Mouse (Mus musculus) C2C12 (cell line): ENCODE results near the gene Stac3.

ENCODE experiments used
- CEBPB ChIP-seq: IDR thresholded peaks from one replicate; pipeline ENCODE4 v1.6.1; 2011; ENCODE audit warnings: low read depth, mild to moderate bottlenecking, control low read depth, moderate library complexity
- CTCF ChIP-seq: IDR thresholded peaks from one replicate; pipeline ENCODE4 v1.5.1; 2011; ENCODE audit not compliant: control insufficient read depth, insufficient read depth, insufficient read length
- FOSL1 ChIP-seq: IDR thresholded peaks from one replicate; pipeline ENCODE4 v1.8.0; 2011; ENCODE audit warnings: mild to moderate bottlenecking, low read length; ENCODE audit not compliant: poor library complexity, insufficient read depth, severe bottlenecking
- MAX ChIP-seq: IDR thresholded peaks from one replicate; pipeline ENCODE4 v1.6.1; 2011; ENCODE audit warnings: mild to moderate bottlenecking, control low read depth
- MYOD1 ChIP-seq: IDR thresholded peaks from one replicate; pipeline ENCODE4 v1.6.1; 2011; ENCODE audit warnings: low read depth; ENCODE audit not compliant: control insufficient read depth, insufficient read length
- USF1 ChIP-seq: IDR thresholded peaks from one replicate; pipeline ENCODE4 v1.6.1; 2011; ENCODE audit warnings: low read depth, mild to moderate bottlenecking, control low read depth, moderate library complexity

DNA sequence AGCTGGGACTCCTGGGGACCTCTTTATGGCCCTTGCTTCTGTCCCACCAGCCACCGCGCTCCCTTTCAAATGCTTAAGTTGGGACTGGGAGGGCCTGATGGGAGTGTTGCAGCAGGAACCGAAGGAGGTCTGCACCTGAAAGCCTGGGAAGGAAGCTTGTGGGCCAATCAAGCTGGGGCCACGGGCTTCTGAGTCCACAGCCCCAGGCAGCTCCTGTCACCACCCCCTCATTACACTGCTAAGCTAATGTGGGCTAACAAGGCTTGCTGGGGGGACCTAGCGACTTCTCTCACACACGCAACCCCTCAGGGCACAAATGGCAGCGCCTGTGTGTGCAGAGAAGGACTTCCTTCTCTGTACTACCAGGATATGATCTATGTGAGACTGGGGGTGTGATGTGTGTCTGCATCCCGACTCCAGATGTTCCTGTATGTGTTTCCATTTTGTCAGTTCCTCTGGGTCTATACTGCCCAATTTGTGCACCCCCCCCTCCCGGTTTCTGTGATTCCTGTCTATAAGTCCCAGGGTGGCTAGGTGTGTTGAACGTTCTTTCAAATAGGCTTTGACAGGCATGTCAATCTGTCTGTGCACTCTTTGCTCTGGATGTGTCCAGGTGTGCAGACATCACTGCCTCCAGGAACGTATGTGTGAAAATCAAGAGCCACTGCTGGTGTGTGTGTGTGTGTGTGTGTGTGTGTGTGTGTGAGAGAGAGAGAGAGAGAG, 9.6 kb downstream of the Stac3 start:
- TF ChIP-seq CTCF (no peak), CEBPB (no peak), USF1 (no peak), FOSL1 (no peak), MAX (no peak), MYOD1 (no peak)
